Mouse (Mus musculus) testis, postnatal 10 days (tissue): ENCODE results near the gene Tspan7.

Experiments used
- DNase-seq: peaks from one replicate; pipeline ENCODE4 v3.0.0; 2021; ENCODE audit warnings: low spot score

Gene Tspan7

DNA sequence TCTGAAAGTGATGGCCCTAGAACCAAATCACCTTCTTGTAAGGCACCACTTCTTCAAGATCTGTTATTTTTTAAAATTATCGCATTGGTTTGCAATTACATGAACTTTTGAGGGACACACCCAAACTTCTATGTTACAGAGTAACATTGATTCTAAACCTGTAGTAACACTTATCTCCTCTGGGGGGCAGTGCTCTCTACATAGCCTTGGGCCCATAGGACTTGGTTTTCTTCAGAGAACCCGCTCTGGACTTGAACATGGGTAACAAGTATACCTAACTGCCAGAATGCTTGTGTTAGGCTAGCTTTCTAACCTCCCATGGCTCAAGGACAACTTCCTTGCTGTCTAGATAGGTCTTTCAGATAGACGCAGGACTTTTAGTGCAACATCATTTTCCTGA is 64.8 kb downstream of the Tspan7 start:
- no peak for DNase-seq

- DNase-seq = no peak
Observed at GRCm38 (mm10) chrX:10556899-10557298, 71.9 kb downstream of the Tspan7 start.

DNA sequence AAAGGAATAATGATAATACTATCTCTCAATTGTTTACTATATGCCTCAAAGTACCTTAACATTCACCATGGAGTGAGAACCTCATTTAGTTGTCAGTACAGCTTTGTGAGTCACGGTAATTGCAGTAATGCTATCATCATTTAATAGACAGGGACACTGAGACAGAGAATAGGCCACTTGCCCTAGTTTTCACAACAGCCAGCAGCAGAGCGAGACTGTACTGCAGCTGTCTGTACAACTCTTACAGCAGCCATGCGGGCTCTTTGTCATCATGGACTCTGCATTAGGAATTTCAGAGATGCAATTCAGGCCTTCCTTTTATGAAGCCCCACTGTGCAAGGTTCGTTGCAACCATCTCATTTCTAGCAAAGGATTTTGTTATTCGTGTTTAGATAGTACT is 72.6 kb downstream of the Tspan7 start:
- DNase-seq = no peak

DNA sequence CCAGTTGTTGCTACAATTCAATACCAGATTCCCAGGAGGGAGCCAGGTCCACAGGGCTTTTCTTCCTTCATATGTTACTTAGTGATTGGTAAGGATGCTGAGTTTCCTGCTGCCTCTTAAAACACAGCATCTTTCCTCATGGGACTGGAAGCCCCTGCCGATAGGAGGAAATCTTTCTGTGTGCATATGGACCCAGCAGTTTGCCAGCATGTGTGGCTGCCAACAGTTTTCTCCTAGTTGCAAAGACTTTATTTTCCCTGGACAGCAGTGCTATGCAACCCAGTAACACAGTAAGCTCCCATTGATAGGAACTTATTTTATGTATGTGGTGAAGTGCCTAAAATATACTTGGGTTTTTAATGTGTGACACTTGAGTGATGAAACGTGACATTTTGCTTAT is 73.7 kb downstream of the Tspan7 start:
- no peak for DNase-seq

DNA sequence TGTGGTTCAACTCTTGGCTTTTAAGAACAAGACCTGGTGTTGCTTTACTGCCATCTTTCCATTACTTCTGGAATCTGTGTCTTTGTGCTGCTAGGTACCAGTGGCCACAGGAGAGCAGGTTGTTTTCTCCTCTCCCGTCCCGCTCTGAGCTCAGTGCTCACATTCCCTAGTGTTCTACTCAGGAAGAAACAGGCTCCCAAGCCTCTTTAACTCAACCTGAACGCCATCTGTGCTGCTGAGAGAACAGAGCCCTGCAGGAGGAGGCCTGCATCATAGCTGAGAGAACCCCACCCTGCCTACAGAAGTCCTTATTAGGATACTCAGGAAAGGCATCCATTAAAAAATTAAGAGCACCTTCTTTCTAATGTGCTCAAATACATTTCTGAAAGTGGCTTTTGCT is 80.9 kb downstream of the Tspan7 start:
- DNase-seq = no peak

GRCm38 (mm10) chrX:10574523-10574922 is 89.6 kb downstream of the Tspan7 start:
- peak; percentile 43 for DNase-seq

- no peak for DNase-seq
Observed at GRCm38 (mm10) chrX:10575406-10575805, 90.4 kb downstream of the Tspan7 start.

- no peak for DNase-seq
Observed at GRCm38 (mm10) chrX:10576349-10576748, 91.4 kb downstream of the Tspan7 start.

DNA sequence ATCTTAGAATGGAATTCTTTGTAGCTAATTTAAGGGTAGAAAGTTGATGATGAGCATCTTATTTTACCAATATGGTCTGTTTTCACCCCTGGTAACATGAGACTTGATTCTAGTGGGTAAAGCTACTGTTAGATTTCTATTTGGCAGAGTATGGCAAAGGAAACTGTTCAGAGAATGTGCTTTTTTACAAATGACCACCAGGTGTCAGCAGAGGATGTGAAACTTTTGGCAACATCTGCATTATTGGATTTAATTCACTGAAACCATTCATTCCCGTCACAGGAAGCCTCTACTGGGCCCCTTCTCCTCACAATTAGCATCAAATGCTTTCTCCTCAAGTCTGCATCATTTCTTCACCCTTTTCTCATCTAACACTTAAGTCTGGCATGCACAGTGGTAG is 92.4 kb downstream of the Tspan7 start:
- no peak for DNase-seq

- no peak for DNase-seq
Observed at GRCm38 (mm10) chrX:10582731-10583130, 97.8 kb downstream of the Tspan7 start.

DNA sequence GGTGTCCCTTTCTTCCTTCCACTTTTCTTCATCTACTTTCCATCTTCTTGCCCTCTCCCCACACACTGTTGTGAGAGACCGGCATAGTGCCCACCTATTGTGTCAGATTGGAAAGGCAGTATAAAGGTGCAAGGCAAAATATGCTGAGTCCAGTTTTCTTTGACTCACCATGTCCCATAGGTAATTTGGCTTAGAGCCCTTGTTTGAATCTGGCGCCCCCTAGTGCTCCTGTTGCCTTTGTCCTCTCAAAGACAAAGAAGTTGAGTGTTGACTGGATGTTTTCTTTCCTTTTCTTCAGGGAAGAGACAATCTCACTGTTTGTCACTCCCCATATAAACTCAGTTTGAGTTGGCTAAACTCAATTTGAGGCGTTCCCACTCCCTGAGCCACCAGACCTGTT is 107.3 kb downstream of the Tspan7 start:
- DNase-seq = peak; percentile 55

DNA sequence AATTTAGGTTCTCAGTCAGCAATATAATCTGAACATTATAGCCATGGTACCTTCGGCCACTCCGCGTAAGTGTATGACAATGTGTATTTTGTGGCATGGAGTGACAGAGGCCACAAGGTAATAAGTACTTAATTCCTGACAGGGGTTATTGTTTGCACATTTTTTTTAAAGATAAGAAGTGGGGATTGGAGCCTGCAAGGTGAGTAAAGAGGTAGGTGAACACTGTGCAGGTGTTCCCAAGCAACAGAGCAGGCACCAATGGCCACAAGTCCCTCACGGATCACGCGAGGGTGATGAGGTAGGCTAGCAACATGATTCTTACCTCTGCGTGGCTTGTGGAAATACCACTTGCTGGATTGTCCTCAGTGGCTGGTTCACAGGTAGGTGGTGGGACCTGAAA is 108.6 kb downstream of the Tspan7 start:
- DNase-seq = no peak

- DNase-seq = peak; percentile 37
Observed at GRCm38 (mm10) chrX:10617119-10617518, 132.2 kb downstream of the Tspan7 start.

DNA sequence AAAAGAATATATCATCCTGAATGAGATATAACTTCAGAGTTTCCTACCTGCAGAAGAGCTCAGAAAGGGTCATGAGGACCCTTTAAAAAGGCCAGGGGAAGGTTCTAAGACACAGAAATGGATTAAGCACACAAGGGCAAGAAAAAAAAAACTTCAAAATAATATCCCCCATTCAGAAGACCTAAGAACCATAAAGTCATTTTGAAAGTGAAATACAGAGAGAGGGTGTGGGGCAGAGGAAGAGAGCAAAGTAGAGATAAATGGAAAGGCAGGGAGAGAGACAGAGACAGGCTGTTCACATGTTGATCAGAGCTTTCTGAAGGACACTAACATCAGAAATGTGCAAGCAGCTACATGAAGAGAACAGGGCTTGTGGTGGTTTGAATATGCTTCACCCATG is 156.1 kb downstream of the Tspan7 start:
- no peak for DNase-seq
